Mouse (Mus musculus) cerebellum, postnatal 36 days (tissue): Measurements from ENCODE around the gene 4921536K21Rik.
A peak's percentile ranks its signal among the peaks of the same experiment; 100 is the strongest.

Experiments
- DNase-seq, 2 experiments: peaks; one replicate each; pipeline ENCODE4 v3.0.0; 2021 to 2022; ENCODE audit warnings: mixed read lengths in 2 of 2

Gene 4921536K21Rik

GRCm38 (mm10) chr11:3910513-3911310 lies 15.8 kb upstream of the 4921536K21Rik start:
- peak; percentile 44 to 47 for DNase-seq

- no peak for DNase-seq
Observed at GRCm38 (mm10) chr11:3909236-3909635, 14.3 kb upstream of the 4921536K21Rik start.

- no peak for DNase-seq
Observed at GRCm38 (mm10) chr11:3905446-3905845, 10.5 kb upstream of the 4921536K21Rik start.

GRCm38 (mm10) chr11:3904673-3905072 lies 9.8 kb upstream of the 4921536K21Rik start:
- no peak for DNase-seq

GRCm38 (mm10) chr11:3903046-3903445 lies 8.1 kb upstream of the 4921536K21Rik start:
- DNase-seq, result peak in 1 of 2 experiments; percentile 53

GRCm38 (mm10) chr11:3902516-3902915 lies 7.6 kb upstream of the 4921536K21Rik start:
- no peak for DNase-seq

- DNase-seq, result no peak
Observed at GRCm38 (mm10) chr11:3900296-3900695, 5.4 kb upstream of the 4921536K21Rik start.

- no peak for DNase-seq
Observed at GRCm38 (mm10) chr11:3895933-3896332, 1.0 kb upstream of the 4921536K21Rik start.

- DNase-seq, result no peak
Observed at GRCm38 (mm10) chr11:3895458-3895857, 560 bp upstream of the 4921536K21Rik start.

- no peak for DNase-seq
Observed at GRCm38 (mm10) chr11:3893970-3894369, 928 bp downstream of the 4921536K21Rik start.

GRCm38 (mm10) chr11:3887331-3887730 lies 7.6 kb downstream of the 4921536K21Rik start:
- peak; percentile 34 to 41 for DNase-seq

- no peak for DNase-seq
Observed at GRCm38 (mm10) chr11:3883711-3884110, 11.2 kb downstream of the 4921536K21Rik start.

- peak; percentile 84 to 90 for DNase-seq
Observed at GRCm38 (mm10) chr11:3879836-3880235, 15.1 kb downstream of the 4921536K21Rik start.

- no peak for DNase-seq
Observed at GRCm38 (mm10) chr11:3878660-3879059, 16.2 kb downstream of the 4921536K21Rik start.

GRCm38 (mm10) chr11:3876419-3876818 lies 18.5 kb downstream of the 4921536K21Rik start:
- peak; percentile 43 to 47 for DNase-seq

- no peak for DNase-seq
Observed at GRCm38 (mm10) chr11:3864343-3864742, 30.6 kb downstream of the 4921536K21Rik start.

- peak; percentile 83 to 89 for DNase-seq
Observed at GRCm38 (mm10) chr11:3863454-3864112, 31.3 kb downstream of the 4921536K21Rik start, which contains the start of gene Osbp2. Gene Osbp2, minus strand, starts transcription at chr11:3863903.

- DNase-seq, result peak; percentile 56 to 61
Observed at GRCm38 (mm10) chr11:3862661-3863453, 32.0 kb downstream of the 4921536K21Rik start.

GRCm38 (mm10) chr11:3860361-3860760 lies 34.5 kb downstream of the 4921536K21Rik start:
- no peak for DNase-seq

GRCm38 (mm10) chr11:3859778-3860177 lies 35.1 kb downstream of the 4921536K21Rik start:
- no peak for DNase-seq

GRCm38 (mm10) chr11:3857902-3858301 lies 37.0 kb downstream of the 4921536K21Rik start:
- DNase-seq, result no peak

- DNase-seq, result peak in 1 of 2 experiments; percentile 23
Observed at GRCm38 (mm10) chr11:3855846-3856245, 39.1 kb downstream of the 4921536K21Rik start.

GRCm38 (mm10) chr11:3854156-3854555 lies 40.7 kb downstream of the 4921536K21Rik start:
- no peak for DNase-seq
